ENCODE assay signal across 21 mouse cellular contexts in the genomic region with DNA sequence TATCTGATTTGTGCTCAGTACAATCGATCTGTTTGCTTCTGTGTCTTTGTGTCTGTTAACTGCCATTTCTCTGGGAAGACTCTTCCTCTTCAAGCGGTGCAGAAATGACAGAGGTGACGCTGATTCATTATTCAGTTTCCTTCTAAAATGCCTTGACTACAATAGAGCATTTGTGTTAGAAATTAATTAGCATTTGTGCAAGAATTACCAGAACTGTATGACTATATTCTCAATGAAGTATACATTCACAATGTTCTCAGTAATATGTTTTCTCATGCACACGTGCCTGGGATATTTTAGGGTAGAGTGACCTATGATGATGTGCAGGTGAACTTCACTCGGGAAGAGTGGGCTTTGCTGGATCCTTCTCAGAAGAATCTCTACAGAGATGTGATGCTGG. TPM values are rescaled to one million over a fixed set of nuclear protein-coding genes. Genes with fewer than 3 reads are reported as not detected.
"Had no signal": no experiment of that assay in that cellular context is flagged by ENCODE, and none has a peak within 500 bp of the region (broad histone marks: within the 10 kb centered on the region; RNA-seq: fewer than 3 reads in every experiment).

Gm10130 (plus strand) TSS at position 301 of the 400 bp plus-strand sequence.

- DNase-seq: liver, postnatal 0 days; lung, adult 2 months; lung, postnatal 14 days; lung, postnatal 36 days; midbrain, embryonic 14.5 days; right cerebral cortex, postnatal 14 days; thymus, adult 2 months; thymus, postnatal 25 days; thymus, postnatal 4 days had no signal

- ATAC-seq: liver, postnatal 0 days; lung, postnatal 0 days; midbrain, embryonic 16.5 days had no signal

- H3K4me1 ChIP-seq: liver, embryonic 15.5 days; lung, embryonic 15.5 days; midbrain, embryonic 10.5 days; midbrain, embryonic 12.5 days; neural tube, embryonic 12.5 days; stomach, embryonic 15.5 days had no signal

- H3K27ac ChIP-seq: liver, embryonic 15.5 days; lung, embryonic 15.5 days; midbrain, embryonic 10.5 days; midbrain, embryonic 12.5 days; neural tube, embryonic 12.5 days; stomach, embryonic 15.5 days; stomach, postnatal 0 days had no signal

- H3K4me3 ChIP-seq: liver, embryonic 15.5 days; lung, embryonic 15.5 days; midbrain, embryonic 10.5 days; midbrain, embryonic 12.5 days; neural tube, embryonic 12.5 days; stomach, embryonic 15.5 days had no signal

RNA-seq across cellular contexts. Expression of gene Gm10130, which starts in this region (rescaled TPM):
- polyA plus RNA-seq: lung, adult 2 months; spleen, adult 2 months; testis, adult 2 months; thymus, adult 2 months; urinary bladder, adult 2 months had no signal
